Mouse (Mus musculus) brain, adult 10 weeks (tissue): ENCODE results near the gene Olfr1230. TPM values are rescaled to one million over a fixed set of nuclear protein-coding genes. Genes with fewer than 3 reads are reported as not detected.

Source experiments
- polyA plus RNA-seq: library from polyadenylated mRNA; stranded (reverse); fragments of 350-450 nt; fragmentation: Illumina TruSeq; extraction: RNeasy Lipid Tissue Mini Kit (QIAGEN cat#74804); gene quantifications from one replicate; pipeline ENCODE4 v1.2.3, GENCODE M21; 2015; ENCODE audit warnings: low read depth, low replicate concordance

Gene Olfr1230
- not detected for polyA plus RNA-seq

DNA sequence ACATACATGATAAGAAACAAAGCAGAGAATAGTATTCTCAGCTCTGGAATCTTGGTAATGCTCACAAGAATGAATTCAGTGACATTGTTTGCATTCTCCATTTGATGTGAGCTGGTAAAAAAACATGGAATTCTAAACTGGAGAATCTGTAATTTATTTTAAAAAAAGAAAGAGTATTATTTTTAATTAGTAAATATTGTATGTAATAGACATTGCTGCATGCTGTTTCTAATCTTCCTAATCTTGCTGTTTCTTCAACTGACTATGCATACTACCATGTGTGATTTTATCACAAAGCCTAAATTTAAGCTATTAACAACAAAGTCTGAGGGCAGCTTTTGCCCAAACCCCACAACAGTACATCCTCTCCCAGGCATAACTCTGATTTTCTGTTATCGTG is at the start of gene Olfr1230:
Gene Olfr1230 (minus strand): TSS at position 101 of the 400 bp plus-strand sequence.

DNA sequence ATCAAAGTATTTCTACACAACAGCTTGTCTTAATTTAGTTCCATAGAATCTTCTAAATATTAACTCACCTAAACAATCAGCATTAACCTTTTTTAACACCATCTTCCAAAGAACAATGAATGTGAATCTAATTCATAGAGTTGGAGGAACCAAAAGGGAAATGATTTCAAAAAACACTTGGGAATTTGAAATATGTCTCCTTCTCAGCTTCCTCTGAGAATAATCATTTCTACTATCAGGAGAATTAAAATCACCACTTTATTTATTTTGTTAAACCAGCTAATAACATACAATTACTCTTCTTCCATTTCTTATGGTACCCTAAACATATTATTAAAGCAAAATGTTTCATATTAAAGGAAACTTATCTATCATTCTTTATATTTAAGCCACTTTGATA is 45.2 kb upstream of the Olfr1230 start, which contains the start of gene Olfr1233:
Gene Olfr1233 (minus strand): TSS at position 101 of the 400 bp plus-strand sequence.

DNA sequence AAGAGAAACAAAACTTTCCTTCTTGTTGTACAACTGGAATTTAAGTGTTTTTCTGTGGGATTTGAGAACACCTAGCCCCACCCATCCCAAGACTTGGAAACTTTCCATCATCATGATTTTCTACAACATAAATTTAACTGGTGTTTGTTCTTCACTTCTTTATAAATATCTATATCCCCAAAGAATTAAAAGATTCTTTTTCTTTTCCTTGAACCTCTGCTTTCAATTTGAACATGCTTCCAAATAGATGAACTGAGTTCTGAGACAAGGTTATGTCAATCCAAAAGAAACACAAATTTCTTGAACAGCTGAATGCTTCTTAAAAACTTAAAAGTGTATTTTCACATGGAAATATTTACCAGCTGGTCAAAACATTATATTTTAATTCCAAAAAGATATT is 32.5 kb upstream of the Olfr1230 start, which contains the start of gene Olfr1232:
Gene Olfr1232 (minus strand): TSS at position 101 of the 400 bp plus-strand sequence.

GRCm38 (mm10) chr2:89306974-89307373 is 9.9 kb upstream of the Olfr1230 start, which contains the start of gene Olfr1231:
TSS of gene Olfr1231 (minus strand) at chr2:89307074.

DNA sequence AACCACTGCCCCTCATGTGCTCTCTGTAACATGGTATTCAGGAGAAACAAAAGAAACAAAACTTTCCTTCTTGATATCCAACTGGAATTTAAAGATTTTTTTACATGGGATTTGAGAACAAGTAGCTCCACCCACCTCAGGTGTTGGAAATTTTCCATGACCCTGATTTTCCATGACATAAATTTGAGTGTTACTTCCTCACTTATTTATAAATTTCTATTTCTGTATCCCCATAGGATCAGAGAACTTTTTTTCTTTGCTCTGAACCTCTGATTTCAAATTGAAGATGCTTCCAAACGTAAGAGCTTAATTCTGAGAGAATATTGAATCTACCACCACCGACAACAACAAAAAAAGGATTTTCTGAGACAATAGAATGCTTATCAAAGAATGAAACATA is 9.2 kb downstream of the Olfr1230 start, which contains the start of gene Olfr1229:
Gene Olfr1229 (minus strand): TSS at position 101 of the 400 bp plus-strand sequence.

GRCm38 (mm10) chr2:89253962-89254361 is 43.1 kb downstream of the Olfr1230 start, which contains the start of gene Olfr1228:
TSS of gene Olfr1228 (minus strand) at chr2:89254062.

Other genes with a start within 250 kb of the Olfr1230 start
- not detected for gene Olfr1218, start 236.1 kb downstream of the Olfr1230 start, polyA plus RNA-seq
- not detected for gene Olfr1219, start 213.8 kb downstream of the Olfr1230 start, polyA plus RNA-seq
- gene Olfr1220, start 190.4 kb downstream of the Olfr1230 start, polyA plus RNA-seq: not detected
- gene Olfr1221, start 180.0 kb downstream of the Olfr1230 start, polyA plus RNA-seq: not detected
- not detected for gene Olfr1222, start 164.2 kb downstream of the Olfr1230 start, polyA plus RNA-seq
- gene Olfr1223, start 145.7 kb downstream of the Olfr1230 start, polyA plus RNA-seq: not detected
- not detected for gene Olfr1224-ps1, start 133.2 kb downstream of the Olfr1230 start, polyA plus RNA-seq
- gene Olfr1225, start 122.6 kb downstream of the Olfr1230 start, polyA plus RNA-seq: not detected
- not detected for gene Olfr1226, start 97.2 kb downstream of the Olfr1230 start, polyA plus RNA-seq
- not detected for gene Olfr1228, start 43.2 kb downstream of the Olfr1230 start, polyA plus RNA-seq
- not detected for gene Olfr1229, start 9.3 kb downstream of the Olfr1230 start, polyA plus RNA-seq
- gene Olfr1231, start 9.8 kb upstream of the Olfr1230 start, polyA plus RNA-seq: not detected
- gene Olfr1232, start 32.4 kb upstream of the Olfr1230 start, polyA plus RNA-seq: not detected
- not detected for gene Olfr1233, start 45.1 kb upstream of the Olfr1230 start, polyA plus RNA-seq
- not detected for gene Olfr1234, start 67.6 kb upstream of the Olfr1230 start, polyA plus RNA-seq
- gene Olfr1238, start 112.4 kb upstream of the Olfr1230 start, polyA plus RNA-seq: not detected
- gene Olfr1239, start 123.1 kb upstream of the Olfr1230 start, polyA plus RNA-seq: not detected
- gene Olfr1240, start 145.7 kb upstream of the Olfr1230 start, polyA plus RNA-seq: not detected
- gene Olfr1241, start 189.9 kb upstream of the Olfr1230 start, polyA plus RNA-seq: not detected
- not detected for gene Olfr1242, start 201.1 kb upstream of the Olfr1230 start, polyA plus RNA-seq
- not detected for gene Olfr1243, start 234.2 kb upstream of the Olfr1230 start, polyA plus RNA-seq